Comparison of ENCODE assay signal across 21 mouse cellular contexts in the genomic region with DNA sequence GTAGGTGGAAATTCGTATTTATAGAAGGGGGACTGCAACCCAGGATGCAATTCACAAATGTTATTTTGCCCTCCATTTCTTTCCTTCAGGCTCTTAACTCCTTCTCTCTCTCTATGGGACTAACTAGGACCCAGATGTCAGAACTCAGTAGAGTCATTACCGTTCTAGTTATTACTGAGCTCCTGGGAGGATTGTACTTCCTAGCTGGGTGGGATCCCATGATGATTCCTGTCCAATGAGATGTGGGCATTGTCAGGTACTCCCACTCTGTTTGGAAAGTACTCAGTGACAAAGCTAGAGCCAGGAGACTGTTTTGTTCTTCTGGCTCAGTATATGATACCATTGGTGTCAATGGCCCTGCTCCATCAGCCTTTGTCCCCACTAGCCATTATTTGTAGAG.
A peak's percentile ranks its signal among the peaks of the same experiment; 100 is the strongest.
DNase-seq lines count a peak whose midpoint lies in the region; ATAC-seq and TF ChIP-seq lines count a peak whose summit lies in the region.
"Had no signal": no experiment of that assay in that cellular context is flagged by ENCODE, and none has a peak within 500 bp of the region (broad histone marks: within the 10 kb centered on the region; RNA-seq: fewer than 3 reads in every experiment).

No protein-coding gene starts in this region.

- no peaks in the 10 kb centered on the region for H3K27me3 ChIP-seq in embryonic facial prominence, embryonic 14.5 days (replicated peaks; ENCODE audit: control insufficient read depth, insufficient read depth, low read length)
- no peaks in the 10 kb centered on the region for H3K27me3 ChIP-seq in embryonic facial prominence, embryonic 10.5 days (replicated peaks; ENCODE audit: low read depth, poor library complexity, severe bottlenecking)
- H3K27me3 ChIP-seq in liver, adult 2 months (ENCODE audit: control insufficient read depth, insufficient read depth, low read length) = no peaks in the 10 kb centered on the region
- no peaks in the 10 kb centered on the region for H3K27me3 ChIP-seq in embryonic facial prominence, embryonic 15.5 days

- no peaks in the 10 kb centered on the region for H3K9me3 ChIP-seq in embryonic facial prominence, embryonic 14.5 days (ENCODE audit: control insufficient read depth, low read length)
- H3K9me3 ChIP-seq in embryonic facial prominence, embryonic 10.5 days = no peaks in the 10 kb centered on the region
- no peaks in the 10 kb centered on the region for H3K9me3 ChIP-seq in embryonic facial prominence, embryonic 15.5 days (replicated peaks)
- H3K9me3 ChIP-seq: G1E had no signal

- H3K9ac ChIP-seq in embryonic facial prominence, embryonic 14.5 days (ENCODE audit: low read depth, low read length) = no peak overlapping the region
- H3K9ac ChIP-seq in liver, adult 2 months (ENCODE audit: low read depth, low read length) = no peak overlapping the region
- H3K9ac ChIP-seq in embryonic facial prominence, embryonic 15.5 days = no peak overlapping the region

- no peaks in the 10 kb centered on the region for H3K79me2 ChIP-seq in liver, adult 2 months (ENCODE audit: control insufficient read depth, insufficient read depth, low read length)

- TF ChIP-seq CTCF in liver, adult 2 months (IDR thresholded peaks at IDR 0.05; ENCODE audit: low read depth, low read length) = no peak

- ATAC-seq in embryonic facial prominence, embryonic 14.5 days (ENCODE audit: low read depth) = peak; percentile 85; the same call in 1 of the 2 replicates
- peak; percentile 54; the same call in 1 of the 2 replicates for ATAC-seq in embryonic facial prominence, embryonic 15.5 days (ENCODE audit: insufficient number of reproducible peaks, low FRiP score, low TSS enrichment, low read depth)
- ATAC-seq: activated CD4-positive, CD25-positive, alpha-beta regulatory T cell, adult 4 months; CD4-positive, CD25-positive, alpha-beta regulatory T cell, adult 4 months; Patski had no signal

- TF ChIP-seq POLR2A in liver, adult 2 months (IDR thresholded peaks at IDR 0.05; ENCODE audit: extremely low read depth, insufficient read depth, low read length) = no peak

- H3K4me2 ChIP-seq in embryonic facial prominence, embryonic 14.5 days (ENCODE audit: low read depth, low read length) = no peak overlapping the region
- no peak overlapping the region for H3K4me2 ChIP-seq in embryonic facial prominence, embryonic 15.5 days (replicated peaks)

- H3K27ac ChIP-seq in embryonic facial prominence, embryonic 14.5 days (replicated peaks; ENCODE audit: low read depth, low read length) = no peak overlapping the region
- H3K27ac ChIP-seq in embryonic facial prominence, embryonic 10.5 days (replicated peaks) = no peak overlapping the region
- no peak overlapping the region for H3K27ac ChIP-seq in liver, adult 2 months (replicated peaks; ENCODE audit: insufficient read depth, low read depth, low read length)
- H3K27ac ChIP-seq in embryonic facial prominence, embryonic 15.5 days (replicated peaks) = no peak overlapping the region

- peaks cover 5% of the 10 kb centered on the region for H3K4me1 ChIP-seq in embryonic facial prominence, embryonic 14.5 days (ENCODE audit: control insufficient read depth, insufficient read depth, low read length)
- 0 out of 2 replicates have a peak, but pooled peaks cover 10% of the 10 kb centered on the region for H3K4me1 ChIP-seq in embryonic facial prominence, embryonic 10.5 days
- peaks cover 16% of the 10 kb centered on the region for H3K4me1 ChIP-seq in liver, adult 2 months (ENCODE audit: control insufficient read depth, insufficient read depth, low read length)
- peaks cover 8% of the 10 kb centered on the region; the same call in 1 of the 2 replicates for H3K4me1 ChIP-seq in embryonic facial prominence, embryonic 15.5 days

- 83% methylated on average over 2 of the region's 2 CpGs for WGBS in embryonic facial prominence, embryonic 14.5 days
- 85% methylated on average over 2 of the region's 2 CpGs for WGBS in embryonic facial prominence, embryonic 10.5 days
- WGBS in liver, adult 2 months = 71% methylated on average over 2 of the region's 2 CpGs
- 67% methylated on average over 2 of the region's 2 CpGs for WGBS in embryonic facial prominence, embryonic 15.5 days

- no peak for DNase-seq in embryonic facial prominence, embryonic 14.5 days (ENCODE audit: low spot score)
- no peak for DNase-seq in embryonic facial prominence, embryonic 10.5 days (ENCODE audit: low spot score)
- DNase-seq in liver, adult 2 months (ENCODE audit: extremely low read depth, low read depth, low spot score) = peak; percentile 50
- DNase-seq in liver = no peak
- no peak for DNase-seq in adrenal gland, postnatal 4 days (ENCODE audit: low spot score in 2 of 2)
- DNase-seq: adrenal gland, adult 2 months; adrenal gland, adult 8-10 months; adrenal gland, postnatal 10 days; adrenal gland, postnatal 14 days; adrenal gland, postnatal 25 days; adrenal gland, postnatal 36 days; B cell, adult 2 months; cerebellum, adult 11 months; cerebellum, adult 11-12 months; cerebellum, adult 18-20 months; cerebellum, adult 2 months had no signal

- no peaks in the 10 kb centered on the region for H3K36me3 ChIP-seq in embryonic facial prominence, embryonic 14.5 days (ENCODE audit: control insufficient read depth, insufficient read depth, low read length)
- H3K36me3 ChIP-seq in embryonic facial prominence, embryonic 10.5 days (replicated peaks) = no peaks in the 10 kb centered on the region
- H3K36me3 ChIP-seq in liver, adult 2 months (ENCODE audit: control insufficient read depth, insufficient read depth, low read length) = no peaks in the 10 kb centered on the region
- H3K36me3 ChIP-seq in embryonic facial prominence, embryonic 15.5 days = no peaks in the 10 kb centered on the region
- H3K36me3 ChIP-seq: G1E had no signal

- no peak overlapping the region for H3K4me3 ChIP-seq in embryonic facial prominence, embryonic 14.5 days (ENCODE audit: low read depth, low read length)
- no peak overlapping the region for H3K4me3 ChIP-seq in embryonic facial prominence, embryonic 10.5 days
- H3K4me3 ChIP-seq in liver, adult 2 months (ENCODE audit: insufficient read depth, low read depth, low read length) = no peak overlapping the region
- no peak overlapping the region for H3K4me3 ChIP-seq in embryonic facial prominence, embryonic 15.5 days (replicated peaks)
